In genomic region chr11:120696568-120696967, GRCm38 (mm10) we compare ENCODE assay signal across 14 mouse cellular contexts. TPM values are rescaled to one million over a fixed set of nuclear protein-coding genes. Genes with fewer than 3 reads are reported as not detected.
A peak's percentile ranks its signal among the peaks of the same experiment; 100 is the strongest.
DNase-seq lines count a peak whose midpoint lies in the region; ATAC-seq and TF ChIP-seq lines count a peak whose summit lies in the region.
"Had no signal": no experiment of that assay in that cellular context is flagged by ENCODE, and none has a peak within 500 bp of the region (broad histone marks: within the 10 kb centered on the region; RNA-seq: fewer than 3 reads in every experiment).

No protein-coding gene starts in this region.

- no peak overlapping the region for H3K27ac ChIP-seq in hindbrain, postnatal 0 days
- H3K27ac ChIP-seq in hindbrain, embryonic 10.5 days = no peak overlapping the region
- peak overlapping the region; percentile 85; the same call in 1 of the 2 replicates for H3K27ac ChIP-seq in limb, embryonic 10.5 days
- H3K27ac ChIP-seq: hindbrain, embryonic 15.5 days; liver, embryonic 15.5 days had no signal

- H3K9me3 ChIP-seq in hindbrain, postnatal 0 days (ENCODE audit: low read length) = no peaks in the 10 kb centered on the region
- no peaks in the 10 kb centered on the region; the same call in 1 of the 2 replicates for H3K9me3 ChIP-seq in hindbrain, embryonic 10.5 days
- H3K9me3 ChIP-seq in limb, embryonic 10.5 days (replicated peaks) = no peaks in the 10 kb centered on the region
- H3K9me3 ChIP-seq: hindbrain, embryonic 15.5 days; liver, embryonic 15.5 days had no signal

- peaks cover 9% of the 10 kb centered on the region for H3K36me3 ChIP-seq in hindbrain, postnatal 0 days (ENCODE audit: insufficient read depth, low read length)
- H3K36me3 ChIP-seq in hindbrain, embryonic 10.5 days = peaks cover 97% of the 10 kb centered on the region
- H3K36me3 ChIP-seq in limb, embryonic 10.5 days = peaks cover 87% of the 10 kb centered on the region

- no peak overlapping the region for H3K4me2 ChIP-seq in hindbrain, postnatal 0 days (ENCODE audit: low read depth, low read length)
- H3K4me2 ChIP-seq: hindbrain, embryonic 15.5 days; liver, embryonic 15.5 days had no signal

- H3K9ac ChIP-seq in hindbrain, postnatal 0 days (replicated peaks; ENCODE audit: low read length) = no peak overlapping the region
- H3K9ac ChIP-seq: hindbrain, embryonic 15.5 days; liver, embryonic 15.5 days had no signal

- no peak for DNase-seq in hindbrain, postnatal 0 days (ENCODE audit: low spot score)
- no peak for DNase-seq in hindbrain, embryonic 10.5 days (ENCODE audit: low spot score)
- DNase-seq in lung, adult 2 months = no peak
- no peak for DNase-seq in lung, postnatal 25 days (ENCODE audit: low spot score)
- peak; percentile 67 for DNase-seq in ES-CJ7 (ENCODE audit: low read depth, low spot score)
- DNase-seq in limb, embryonic 10.5 days (ENCODE audit: low spot score) = no peak
- no peak for DNase-seq in urinary bladder, postnatal 10 days (ENCODE audit: low spot score)
- no peak for DNase-seq in spleen, postnatal 36 days (ENCODE audit: low spot score in 2 of 2)
- DNase-seq: cerebellum, adult 2 months; right cerebral cortex, postnatal 25 days had no signal

- H3K4me3 ChIP-seq in hindbrain, postnatal 0 days (ENCODE audit: low read length) = no peak overlapping the region
- no peak overlapping the region for H3K4me3 ChIP-seq in hindbrain, embryonic 10.5 days
- no peak overlapping the region for H3K4me3 ChIP-seq in lung, adult 2 months (replicated peaks; ENCODE audit: extremely low read depth, low read depth, low read length)
- H3K4me3 ChIP-seq in limb, embryonic 10.5 days = no peak overlapping the region
- H3K4me3 ChIP-seq: hindbrain, embryonic 15.5 days; liver, embryonic 15.5 days; myocyte had no signal

- TF ChIP-seq POLR2A in lung, adult 2 months (IDR thresholded peaks at IDR 0.05; ENCODE audit: borderline replicate concordance, extremely low read depth, low read depth, low read length) = no peak

- no peak for ATAC-seq in hindbrain, postnatal 0 days
- ATAC-seq: activated CD4-positive, CD25-positive, alpha-beta regulatory T cell, adult 4 months had no signal

- no peaks in the 10 kb centered on the region for H3K27me3 ChIP-seq in hindbrain, postnatal 0 days (ENCODE audit: insufficient read depth, low read length)
- H3K27me3 ChIP-seq in hindbrain, embryonic 10.5 days (ENCODE audit: insufficient read depth, poor library complexity, severe bottlenecking) = no peaks in the 10 kb centered on the region
- no peaks in the 10 kb centered on the region for H3K27me3 ChIP-seq in limb, embryonic 10.5 days (ENCODE audit: low read depth, poor library complexity, severe bottlenecking)
- H3K27me3 ChIP-seq: hindbrain, embryonic 15.5 days; liver, embryonic 15.5 days had no signal

- peak; percentile 47 for TF ChIP-seq CTCF in hindbrain, postnatal 0 days (IDR thresholded peaks at IDR 0.05; ENCODE audit: low read depth)
- TF ChIP-seq CTCF in lung, adult 2 months (IDR thresholded peaks at IDR 0.05; ENCODE audit: insufficient read depth, low read length) = 0 out of 2 replicates have a peak, but pooled peaks have one; percentile 8

- H3K4me1 ChIP-seq in hindbrain, postnatal 0 days (ENCODE audit: insufficient read depth, low read length) = no peaks in the 10 kb centered on the region
- peaks cover 50% of the 10 kb centered on the region for H3K4me1 ChIP-seq in hindbrain, embryonic 10.5 days (replicated peaks)
- H3K4me1 ChIP-seq in lung, adult 2 months (ENCODE audit: control insufficient read depth, insufficient read depth, low read length) = peaks cover 3% of the 10 kb centered on the region; the same call in 1 of the 2 replicates
- peaks cover 67% of the 10 kb centered on the region for H3K4me1 ChIP-seq in limb, embryonic 10.5 days
- H3K4me1 ChIP-seq: hindbrain, embryonic 15.5 days; liver, embryonic 15.5 days had no signal

- WGBS in hindbrain, postnatal 0 days = 91% methylated on average over 6 of the region's 6 CpGs
- WGBS in hindbrain, embryonic 10.5 days = 91% methylated on average over 6 of the region's 6 CpGs
- WGBS in lung, adult 2 months = 91% methylated on average over 6 of the region's 6 CpGs
- 88% methylated on average over 6 of the region's 6 CpGs for WGBS in limb, embryonic 10.5 days

RNA-seq across cellular contexts. Expression of gene Cenpx, which starts 17.0 kb away (rescaled TPM):
- total RNA-seq in hindbrain, postnatal 0 days (2014; rRNA removed) = 57.6 and 78.6 TPM in 2 replicates
- 99.7 and 100 TPM in 2 replicates for polyA plus RNA-seq in hindbrain, postnatal 0 days (2015; fragmentation: Nextera tagmentation; extraction: Ambion mirVana)
- 129 and 137 TPM in 2 replicates for polyA plus RNA-seq in hindbrain, embryonic 10.5 days (2016; fragmentation: Nextera tagmentation; extraction: Ambion mirVana)
- polyA plus RNA-seq in lung, adult 2 months (2012; rRNA removed) = 68.0 and 69.1 TPM in 2 replicates
- 122 and 123 TPM in 2 replicates for polyA plus RNA-seq in limb, embryonic 10.5 days (2016; fragmentation: Nextera tagmentation; extraction: Ambion mirVana)

RNA-seq across cellular contexts. Expression of gene Lrrc45, which starts 17.2 kb away (rescaled TPM):
- total RNA-seq in hindbrain, postnatal 0 days (2014; rRNA removed) = 35.4 and 49.1 TPM in 2 replicates
- polyA plus RNA-seq in hindbrain, postnatal 0 days (2015; fragmentation: Nextera tagmentation; extraction: Ambion mirVana) = 41.7 and 44.3 TPM in 2 replicates
- polyA plus RNA-seq in hindbrain, embryonic 10.5 days (2016; fragmentation: Nextera tagmentation; extraction: Ambion mirVana) = 55.8 and 57.7 TPM in 2 replicates
- polyA plus RNA-seq in lung, adult 2 months (2012; rRNA removed) = 35.6 and 40.1 TPM in 2 replicates
- 52.8 and 60.8 TPM in 2 replicates for polyA plus RNA-seq in limb, embryonic 10.5 days (2016; fragmentation: Nextera tagmentation; extraction: Ambion mirVana)

RNA-seq across cellular contexts. Expression of gene Aspscr1, which starts 23.8 kb away (rescaled TPM):
- 105 and 130 TPM in 2 replicates for total RNA-seq in hindbrain, postnatal 0 days (2014; rRNA removed)
- 143 and 148 TPM in 2 replicates for polyA plus RNA-seq in hindbrain, postnatal 0 days (2015; fragmentation: Nextera tagmentation; extraction: Ambion mirVana)
- 147 and 178 TPM in 2 replicates for polyA plus RNA-seq in hindbrain, embryonic 10.5 days (2016; fragmentation: Nextera tagmentation; extraction: Ambion mirVana)
- polyA plus RNA-seq in lung, adult 2 months (2012; rRNA removed) = 86.9 and 95.8 TPM in 2 replicates
- 166 and 171 TPM in 2 replicates for polyA plus RNA-seq in limb, embryonic 10.5 days (2016; fragmentation: Nextera tagmentation; extraction: Ambion mirVana)

RNA-seq across cellular contexts. Expression of gene Rac3, which starts 24.7 kb away (rescaled TPM):
- total RNA-seq in hindbrain, postnatal 0 days (2014; rRNA removed) = 669 and 698 TPM in 2 replicates
- 593 and 639 TPM in 2 replicates for polyA plus RNA-seq in hindbrain, postnatal 0 days (2015; fragmentation: Nextera tagmentation; extraction: Ambion mirVana)
- 31.0 and 58.2 TPM in 2 replicates for polyA plus RNA-seq in hindbrain, embryonic 10.5 days (2016; fragmentation: Nextera tagmentation; extraction: Ambion mirVana)
- polyA plus RNA-seq in lung, adult 2 months (2012; rRNA removed) = 62.0 and 76.8 TPM in 2 replicates
- polyA plus RNA-seq in limb, embryonic 10.5 days (2016; fragmentation: Nextera tagmentation; extraction: Ambion mirVana) = 25.4 and 28.8 TPM in 2 replicates
- polyA plus RNA-seq: activated CD4-positive, CD25-positive, alpha-beta regulatory T cell, adult 4 months had no signal

RNA-seq across cellular contexts. Expression of gene Dcxr, which starts 30.5 kb away (rescaled TPM):
- total RNA-seq in hindbrain, postnatal 0 days (2014; rRNA removed) = 16.1 and 17.6 TPM in 2 replicates
- polyA plus RNA-seq in hindbrain, postnatal 0 days (2015; fragmentation: Nextera tagmentation; extraction: Ambion mirVana) = 20.2 and 21.3 TPM in 2 replicates
- polyA plus RNA-seq in hindbrain, embryonic 10.5 days (2016; fragmentation: Nextera tagmentation; extraction: Ambion mirVana) = 17.9 and 19.8 TPM in 2 replicates
- polyA plus RNA-seq in lung, adult 2 months (2012; rRNA removed) = 326 and 340 TPM in 2 replicates
- 14.0 and 15.9 TPM in 2 replicates for polyA plus RNA-seq in limb, embryonic 10.5 days (2016; fragmentation: Nextera tagmentation; extraction: Ambion mirVana)
